Mouse (Mus musculus): Measurements from ENCODE around the gene Palld. TPM values are rescaled to one million over a fixed set of nuclear protein-coding genes. Genes with fewer than 3 reads are reported as not detected.

Gene Palld
- polyA plus RNA-seq, 1 experiment = 147 TPM

- DNase-seq (ENCODE audit: low spot score) = no peak
Observed at GRCm38 (mm10) chr8:61629631-61629968, 272.9 kb downstream of the Palld start.

- no peak for DNase-seq (ENCODE audit: low spot score)
Observed at GRCm38 (mm10) chr8:61628938-61629630, 273.4 kb downstream of the Palld start.

GRCm38 (mm10) chr8:61626246-61626952, 276.1 kb downstream of the Palld start:
- DNase-seq (ENCODE audit: low spot score) = no peak

- no peak for DNase-seq (ENCODE audit: low spot score)
Observed at GRCm38 (mm10) chr8:61625656-61626210, 276.8 kb downstream of the Palld start.

- DNase-seq (ENCODE audit: low spot score) = no peak
Observed at GRCm38 (mm10) chr8:61623485-61624417, 278.7 kb downstream of the Palld start.

- DNase-seq (ENCODE audit: low spot score) = no peak
Observed at GRCm38 (mm10) chr8:61621300-61621699, 281.2 kb downstream of the Palld start.

- no peak for DNase-seq (ENCODE audit: low spot score)
Observed at GRCm38 (mm10) chr8:61617651-61618050, 284.8 kb downstream of the Palld start.

- DNase-seq (ENCODE audit: low spot score) = no peak
Observed at GRCm38 (mm10) chr8:61617049-61617448, 285.4 kb downstream of the Palld start.

- no peak for DNase-seq (ENCODE audit: low spot score)
Observed at GRCm38 (mm10) chr8:61615711-61616697, 286.5 kb downstream of the Palld start.

GRCm38 (mm10) chr8:61611741-61612140, 290.7 kb downstream of the Palld start:
- no peak for DNase-seq (ENCODE audit: low spot score)

- no peak for DNase-seq (ENCODE audit: low spot score)
Observed at GRCm38 (mm10) chr8:61611077-61611476, 291.4 kb downstream of the Palld start.

- no peak for DNase-seq (ENCODE audit: low spot score)
Observed at GRCm38 (mm10) chr8:61610546-61610945, 291.9 kb downstream of the Palld start.

- DNase-seq (ENCODE audit: low spot score) = no peak
Observed at GRCm38 (mm10) chr8:61607463-61607813, 295.1 kb downstream of the Palld start.

GRCm38 (mm10) chr8:61606795-61607462, 295.6 kb downstream of the Palld start:
- DNase-seq (ENCODE audit: low spot score) = no peak

- DNase-seq (ENCODE audit: low spot score) = no peak
Observed at GRCm38 (mm10) chr8:61604871-61605270, 297.6 kb downstream of the Palld start.

GRCm38 (mm10) chr8:61596889-61597288, 305.6 kb downstream of the Palld start:
- DNase-seq (ENCODE audit: low spot score) = no peak

GRCm38 (mm10) chr8:61591446-61591845, 311.0 kb downstream of the Palld start:
- DNase-seq (ENCODE audit: low spot score) = no peak

- peak; percentile 84 for DNase-seq (ENCODE audit: low spot score)
Observed at GRCm38 (mm10) chr8:61590551-61591431, 311.7 kb downstream of the Palld start.

GRCm38 (mm10) chr8:61589972-61590391, 312.5 kb downstream of the Palld start:
- no peak for DNase-seq (ENCODE audit: low spot score)
